Mouse (Mus musculus) testis, adult 2 months (tissue): ENCODE results near the gene Fkbp4.

Experiments
- CTCF ChIP-seq: fragments of 200-500 bp; IDR thresholded peaks from 2 replicates; pipeline ENCODE4 v1.5.1; 2012; ENCODE audit warnings: low read depth, mild to moderate bottlenecking, inconsistent platforms, low read length, moderate library complexity; ENCODE audit not compliant: control insufficient read depth, insufficient read depth, insufficient replicate concordance
- POLR2A ChIP-seq: fragments of 200-500 bp; IDR thresholded peaks from 2 replicates; pipeline ENCODE4 v1.6.1; 2012; ENCODE audit warnings: low read depth, mild to moderate bottlenecking, inconsistent platforms, low read length, moderate library complexity; ENCODE audit not compliant: control insufficient read depth

- no peak for TF ChIP-seq CTCF
- no peak for TF ChIP-seq POLR2A
Observed at GRCm38 (mm10) chr6:128435474-128435873, 3.0 kb downstream of the Fkbp4 start.
